Mouse (Mus musculus) cerebellum, postnatal 4 days (tissue): ENCODE measurements at regions not wholly inside any gene's neighbourhood (a gene's known extent, or its start where the extent isn't known, plus 50 kb on each side); places are given as distances from the start of the nearest gene placed in this dataset.
"Not testable (repeated sequence)": the region's sequence is repeated elsewhere in the genome, so short reads cannot be mapped to it uniquely, and the experiment has no call there.

Experiments used
- DNase-seq, 2 experiments: peaks; one replicate each; pipeline ENCODE4 v3.0.0; 2022; ENCODE audit warnings: low spot score in 2 of 2, mixed read lengths in 1 of 2

GRCm38 (mm10) chr16:3334355-3334754, 256.5 kb upstream of the Olfr161 start:
- not testable (repeated sequence) for DNase-seq

GRCm38 (mm10) chr16:3343372-3343771, 247.5 kb upstream of the Olfr161 start:
- DNase-seq, result not testable (repeated sequence)

DNA sequence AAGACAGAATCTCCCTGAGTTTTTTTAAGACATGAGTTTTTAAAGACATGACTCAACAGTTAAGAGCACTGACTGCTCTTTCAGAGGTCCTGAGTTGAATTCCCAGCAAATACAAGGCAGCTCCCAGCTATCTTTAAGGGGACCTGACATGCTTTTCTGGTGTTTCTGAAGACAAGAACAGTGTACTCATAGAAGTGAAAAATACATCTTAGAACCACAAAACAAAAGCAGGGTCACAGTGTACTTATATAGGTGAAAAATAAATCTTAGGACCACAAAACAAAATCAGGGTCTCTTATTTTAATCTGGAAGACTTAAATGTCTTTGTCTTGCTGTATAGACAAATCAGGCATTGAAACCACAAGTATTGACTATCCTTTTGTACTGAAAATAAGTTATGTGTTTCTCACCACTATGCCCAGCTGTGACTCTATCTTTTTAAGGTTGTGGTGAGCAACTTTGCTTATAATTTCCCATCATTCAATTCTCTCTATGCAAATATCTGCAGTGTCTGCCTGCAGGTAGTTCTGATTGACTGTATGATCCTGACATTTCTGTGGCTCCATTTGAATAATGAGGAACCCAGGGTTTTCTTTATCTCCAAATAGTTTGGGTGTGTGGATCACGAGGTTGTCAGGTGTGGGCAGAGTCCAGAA, 246.0 kb upstream of the Olfr161 start:
- not testable (repeated sequence) for DNase-seq

DNA sequence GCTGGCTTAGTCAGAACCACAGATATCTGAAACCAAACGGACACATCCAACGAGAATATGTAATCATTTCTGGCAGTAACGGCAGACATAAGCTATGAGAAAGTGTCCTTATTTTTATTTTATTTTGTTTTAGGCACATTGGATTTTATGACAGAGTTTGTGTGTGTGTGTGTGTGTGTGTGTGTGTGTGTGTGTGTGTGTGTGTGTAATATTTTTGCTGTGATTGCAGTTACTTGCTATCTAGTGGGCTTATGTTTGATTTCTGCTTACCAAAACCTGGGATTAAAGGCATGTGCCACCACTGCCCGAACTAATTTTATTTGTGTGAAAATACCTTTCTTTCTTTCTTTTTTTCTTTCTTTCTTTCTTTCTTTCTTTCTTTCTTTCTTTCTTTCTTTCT, 241.5 kb upstream of the Olfr161 start:
- not testable (repeated sequence) for DNase-seq

GRCm38 (mm10) chr16:3349850-3350547, 240.8 kb upstream of the Olfr161 start:
- not testable (repeated sequence) for DNase-seq

DNA sequence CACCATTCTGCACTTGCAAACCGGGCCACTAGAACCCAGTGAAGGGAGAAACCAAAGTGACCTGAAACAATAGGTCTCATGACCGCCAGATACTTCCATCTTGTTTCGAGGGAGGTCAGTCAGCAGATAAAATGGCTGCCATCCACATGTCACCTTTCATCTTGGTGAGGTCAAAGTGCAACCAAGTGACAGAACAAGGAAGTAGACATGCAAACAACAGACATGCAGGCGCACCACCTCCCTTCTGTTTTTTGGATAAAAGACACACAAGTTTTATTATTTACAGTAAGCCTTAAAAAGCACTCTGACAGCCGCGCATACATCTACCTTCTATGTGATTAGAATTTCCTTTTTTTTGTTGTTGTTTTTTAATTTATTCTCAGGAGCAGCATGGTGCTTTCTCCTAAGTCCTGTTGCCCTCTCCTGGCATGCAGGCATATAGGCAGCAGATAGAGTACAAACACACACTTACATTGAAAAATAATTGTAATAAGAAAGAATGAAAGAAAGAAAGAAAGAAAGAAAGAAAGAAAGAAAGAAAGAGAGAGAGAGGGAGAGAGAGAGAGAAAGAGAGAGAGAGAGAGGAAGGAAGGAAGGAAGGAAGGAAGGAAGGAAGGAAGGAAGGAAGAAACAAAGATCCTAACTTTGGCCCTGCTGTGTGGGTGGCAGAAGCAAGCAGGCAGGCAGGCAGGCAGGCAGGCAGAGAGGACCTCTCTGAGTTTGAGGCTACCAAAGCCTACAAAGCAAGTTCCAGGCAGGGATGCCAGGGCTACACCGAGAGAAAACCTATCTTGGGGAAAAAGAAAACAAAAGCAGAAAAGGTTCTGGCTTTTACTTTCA, 240.0 kb upstream of the Olfr161 start:
- DNase-seq, result not testable (repeated sequence)

- peak; percentile 55 for DNase-seq
These were observed 239.3 kb upstream of the Olfr161 start for GRCm38 (mm10) chr16:3351508-3352046.
